Mouse (Mus musculus) left cerebral cortex, adult 8-10 months (tissue): ENCODE results near the gene Zbtb11. TPM values are rescaled to one million over a fixed set of nuclear protein-coding genes. Genes with fewer than 3 reads are reported as not detected.
"Not testable (repeated sequence)": the region's sequence is repeated elsewhere in the genome, so short reads cannot be mapped to it uniquely, and the experiment has no call there.

ENCODE experiments used
- DNase-seq, 2 experiments: peaks; one replicate each; pipeline ENCODE4 v3.0.0; 2022; ENCODE audit warnings: low spot score in 2 of 2
- total RNA-seq, 4 experiments: library from RNA; stranded (reverse); gene quantifications; 2 replicates each; pipeline ENCODE4 v1.2.4; 2022

Gene Zbtb11
- 10 to 100 TPM; 44.1 to 46.6 (median 46.5) TPM for total RNA-seq

- DNase-seq = peak; percentile 98
These were observed at the start of gene Zbtb11 for GRCm38 (mm10) chr16:55973431-55974255. Gene Zbtb11, plus strand, starts transcription at chr16:55973883.

GRCm38 (mm10) chr16:55924010-55924409 is 49.7 kb upstream of the Zbtb11 start:
- no peak for DNase-seq

DNA sequence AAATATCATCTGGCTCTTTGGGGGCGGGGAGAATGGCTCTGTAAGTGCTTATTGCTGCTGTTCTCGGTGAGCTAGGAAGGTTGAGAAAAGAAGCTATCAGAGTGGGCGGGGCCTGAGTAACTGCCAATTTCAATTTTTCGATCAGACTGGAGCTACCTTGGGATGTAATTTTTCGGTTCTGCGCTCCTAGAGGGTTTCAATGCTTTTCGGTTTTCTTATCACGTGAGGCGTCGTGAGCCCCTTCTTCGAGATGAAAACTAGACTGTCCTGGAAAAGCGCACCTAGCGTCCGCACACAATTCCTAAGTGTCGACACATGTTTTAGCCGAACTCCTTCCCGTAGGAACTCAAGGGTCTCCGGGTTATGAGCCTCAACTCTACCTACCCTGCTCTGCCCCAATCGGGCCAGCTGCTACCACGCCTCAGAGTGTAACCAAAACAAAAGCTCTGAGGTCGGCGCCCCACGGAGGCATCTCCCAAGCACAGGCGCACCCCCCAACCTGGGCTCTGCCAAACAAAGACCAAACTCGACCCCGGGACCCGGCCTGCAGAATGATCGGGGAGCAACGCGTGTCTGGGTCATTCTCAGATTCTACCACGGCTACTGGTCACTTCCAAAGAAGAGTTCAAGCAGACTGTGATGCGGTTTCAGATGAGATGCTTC is 39.9 kb upstream of the Zbtb11 start:
- DNase-seq = peak in 1 of 2 experiments; percentile 36

DNA sequence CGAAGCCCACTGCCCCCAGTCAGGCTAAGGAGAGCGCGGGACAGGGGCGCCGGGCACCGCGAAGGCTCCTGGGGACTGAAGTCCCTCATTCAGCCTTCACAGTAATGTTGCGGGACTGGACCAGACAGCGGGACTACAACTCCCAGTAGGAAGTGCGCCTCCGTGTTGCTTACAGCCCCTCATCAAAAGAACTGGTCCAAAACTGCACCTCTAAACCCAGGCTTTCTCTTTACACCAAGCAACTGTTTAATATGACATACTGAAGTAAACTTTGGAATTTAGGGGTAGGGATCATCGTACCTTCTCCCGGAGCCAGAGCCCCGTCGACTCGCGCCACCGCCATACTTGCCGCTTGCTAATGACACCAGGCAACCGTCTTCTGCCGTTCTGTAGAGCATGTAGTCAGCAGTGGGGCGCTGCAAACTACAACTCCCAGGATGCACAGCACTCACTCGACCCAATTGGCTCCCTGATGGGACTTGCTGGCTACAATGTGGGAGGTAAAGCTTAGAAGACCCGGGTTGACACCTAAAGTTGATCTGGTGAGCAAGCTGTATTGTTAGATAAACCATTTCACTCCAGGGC is 39.1 kb upstream of the Zbtb11 start, which contains the start of gene Cep97:
Gene Cep97 (minus strand): TSS at position 403 of the 585 bp plus-strand sequence.
- DNase-seq = peak; percentile 85 to 94

DNA sequence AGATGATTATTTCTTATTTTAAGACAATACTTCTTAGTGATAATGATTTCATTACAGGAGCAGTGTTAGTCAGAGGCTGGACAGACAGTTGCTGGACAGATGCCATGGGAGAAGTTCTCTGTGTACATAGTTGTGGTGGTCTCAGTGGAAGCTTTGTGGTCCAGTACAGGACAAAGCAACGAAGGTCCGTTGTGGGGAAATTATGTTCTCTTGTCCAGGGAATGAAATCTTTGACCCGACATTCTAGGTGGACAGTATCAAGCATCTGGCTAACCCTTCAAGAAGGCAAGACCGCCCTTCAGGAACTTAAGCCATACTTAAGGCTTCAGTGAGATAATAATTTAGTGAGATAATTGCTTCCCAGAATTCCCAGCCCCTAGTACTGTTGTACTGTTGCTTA is 34.9 kb upstream of the Zbtb11 start:
- DNase-seq = no peak

- DNase-seq = no peak
These were observed 34.0 kb upstream of the Zbtb11 start for GRCm38 (mm10) chr16:55939703-55940102.

DNA sequence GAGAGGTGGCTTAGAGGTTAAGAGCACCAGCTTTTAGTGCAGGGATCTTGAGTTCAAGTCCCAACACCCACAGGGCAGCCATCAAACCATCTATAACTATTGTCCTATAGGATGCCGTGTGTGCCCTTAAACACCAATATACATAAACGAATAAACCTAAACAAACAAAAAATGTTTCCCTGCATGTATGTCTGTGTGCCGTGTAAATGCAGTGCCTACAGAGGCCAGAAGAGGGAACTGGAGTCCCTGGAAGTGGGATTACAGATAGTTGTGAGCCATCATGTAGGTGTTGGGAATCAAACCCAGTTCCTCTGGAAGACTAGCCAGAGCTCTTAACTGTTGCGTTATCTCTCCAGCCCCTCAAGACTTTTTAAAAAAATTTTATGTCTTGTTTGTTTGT is 32.9 kb upstream of the Zbtb11 start:
- DNase-seq = no peak

DNA sequence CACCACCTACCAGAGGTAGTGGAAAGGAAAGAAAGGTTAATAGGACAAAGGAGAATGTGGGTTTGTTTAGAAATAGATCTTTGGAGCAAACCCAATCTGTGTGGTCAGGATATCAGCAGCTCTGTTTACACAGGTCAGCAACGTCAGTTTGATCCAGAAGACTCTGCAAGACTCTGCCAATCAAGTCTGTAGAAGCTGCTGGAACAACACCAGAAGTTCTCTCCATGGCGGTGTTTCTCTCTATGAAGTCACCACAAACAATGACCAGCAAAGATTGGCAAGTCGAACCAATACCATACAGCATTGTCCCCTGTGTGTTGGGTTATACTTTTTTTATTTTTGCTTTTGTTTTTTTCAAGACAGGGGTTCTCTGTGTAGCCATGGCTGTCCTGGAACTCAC is 26.4 kb upstream of the Zbtb11 start:
- DNase-seq = no peak

GRCm38 (mm10) chr16:55947876-55948410 is 25.7 kb upstream of the Zbtb11 start:
- not testable (repeated sequence) for DNase-seq

DNA sequence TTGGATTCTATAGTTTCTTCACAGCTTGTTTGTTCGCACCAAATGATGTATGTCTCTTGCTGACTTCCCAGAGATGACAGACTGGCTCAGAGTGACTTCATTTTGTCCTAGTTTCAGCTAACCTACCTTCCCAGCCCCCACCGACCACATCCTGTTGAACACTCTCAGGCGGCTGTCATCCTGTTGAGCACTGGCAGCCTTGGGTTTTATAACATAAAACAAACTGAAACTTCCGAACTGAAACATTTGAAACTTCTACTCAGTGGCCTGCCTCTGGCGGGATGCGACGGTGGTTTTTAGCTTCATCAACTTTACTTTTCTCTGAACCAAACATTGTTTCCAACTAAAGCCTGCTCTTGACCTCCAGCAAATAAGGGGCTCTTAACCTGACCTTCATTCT is 24.7 kb upstream of the Zbtb11 start:
- no peak for DNase-seq

DNA sequence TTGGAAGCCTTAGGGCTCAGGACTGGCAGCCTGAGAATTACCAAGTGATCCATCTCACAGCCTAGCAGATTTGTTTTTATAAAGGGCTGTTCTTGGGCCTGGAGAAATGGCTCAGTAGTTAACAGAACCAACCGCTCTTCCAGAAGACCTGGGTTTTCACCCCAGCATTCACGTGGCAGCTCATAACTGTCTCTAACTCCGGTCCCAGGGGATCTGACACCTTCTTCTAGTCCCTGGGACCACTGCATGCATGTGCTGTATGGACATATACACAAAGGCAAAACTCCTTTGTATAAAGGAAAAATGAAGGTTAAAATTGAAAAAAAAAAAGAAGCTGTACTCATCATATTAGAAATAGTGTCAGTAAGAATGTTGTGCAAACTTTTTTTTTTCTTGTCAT is 23.2 kb upstream of the Zbtb11 start:
- DNase-seq = no peak

DNA sequence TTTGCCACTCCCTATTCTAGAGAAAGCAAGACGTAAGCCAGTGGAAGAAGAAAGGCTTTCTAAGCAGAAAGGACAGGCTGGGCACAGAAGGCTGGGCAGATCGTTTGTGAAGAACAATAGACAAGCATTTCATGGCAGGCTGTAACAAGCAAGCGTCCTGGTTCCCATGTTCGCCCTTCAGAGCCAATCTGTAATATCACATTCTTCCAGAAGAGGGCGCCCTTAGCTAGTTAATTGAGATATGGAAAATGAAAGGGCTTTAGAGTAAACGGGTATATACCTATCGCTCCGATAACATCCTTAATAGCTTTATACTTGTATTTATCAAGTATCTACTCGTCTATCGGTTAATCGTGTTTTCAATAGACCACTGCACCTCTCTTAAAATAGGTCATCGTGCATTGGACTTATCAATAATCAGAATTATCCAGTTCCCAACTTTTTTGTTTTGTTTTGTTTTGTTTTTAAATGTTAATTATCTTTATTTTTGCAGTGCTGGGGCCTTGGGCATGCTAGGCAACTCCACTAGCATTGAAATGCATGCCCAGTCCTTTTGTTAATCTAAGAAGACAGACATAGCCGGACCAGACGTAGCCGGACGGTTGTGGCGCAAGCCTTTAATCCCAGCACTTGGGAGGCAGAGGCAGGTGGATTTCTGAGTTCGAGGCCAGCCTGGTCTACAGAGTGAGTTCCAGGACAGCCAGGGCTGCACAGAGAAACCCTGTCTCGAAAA is 22.6 kb upstream of the Zbtb11 start:
- peak in 1 of 2 experiments; percentile 33 for DNase-seq

DNA sequence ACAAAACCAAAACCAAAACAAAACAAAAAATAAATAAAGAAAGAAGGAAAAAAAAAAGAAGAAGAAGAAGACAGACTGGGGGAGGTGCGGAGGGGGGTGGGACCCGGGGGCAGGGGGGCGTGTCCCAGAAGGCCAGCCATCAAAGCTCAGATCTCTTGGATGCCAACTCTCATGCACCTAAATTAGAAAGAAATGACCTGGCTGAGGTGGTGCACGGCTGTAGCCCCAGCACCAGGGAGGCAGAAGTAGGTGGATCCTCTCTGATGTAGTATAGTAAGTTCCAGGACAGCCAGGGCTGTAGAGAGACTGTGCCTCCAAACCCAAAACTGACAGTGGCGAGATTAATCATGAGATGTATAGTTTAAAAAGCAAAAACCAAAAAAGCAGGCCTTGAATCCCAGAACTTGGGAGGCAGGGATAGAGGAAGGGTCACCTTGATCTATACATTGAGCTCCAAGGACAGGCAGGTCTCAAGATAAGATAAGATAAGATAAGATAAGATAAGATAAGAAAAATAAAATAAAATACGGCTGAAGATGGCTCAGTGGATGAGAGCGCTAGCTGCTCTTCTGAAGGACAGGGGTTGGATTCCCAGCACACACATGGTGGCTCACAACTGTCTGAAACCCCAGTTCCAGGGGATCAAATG is 21.9 kb upstream of the Zbtb11 start:
- DNase-seq = no peak

DNA sequence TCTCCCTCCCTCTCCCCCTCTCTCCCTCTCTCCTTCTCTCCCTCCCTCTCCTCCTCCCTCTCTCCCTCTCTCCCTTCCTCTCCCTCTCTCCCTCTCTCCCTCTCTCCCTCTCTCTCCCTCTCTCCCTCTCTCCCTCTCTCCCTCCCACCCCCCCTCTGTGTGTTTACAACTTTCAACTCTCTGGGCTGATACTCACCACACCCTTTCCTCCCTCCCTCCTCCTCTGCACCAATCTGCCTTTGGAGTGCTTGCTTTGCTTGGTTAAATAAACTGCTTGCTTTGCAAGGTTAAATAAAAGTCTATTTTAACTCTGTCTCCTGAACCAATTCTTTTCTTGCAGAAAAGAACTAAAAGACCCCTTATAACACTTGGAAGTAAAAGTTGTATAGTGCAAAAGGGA is 20.9 kb upstream of the Zbtb11 start:
- no peak for DNase-seq

- DNase-seq = not testable (repeated sequence)
These were observed 19.5 kb upstream of the Zbtb11 start for GRCm38 (mm10) chr16:55954196-55954595.

GRCm38 (mm10) chr16:55963068-55963467 is 10.6 kb upstream of the Zbtb11 start:
- not testable (repeated sequence) for DNase-seq

GRCm38 (mm10) chr16:55964126-55964949 is 9.3 kb upstream of the Zbtb11 start:
- peak in 1 of 2 experiments; percentile 36 for DNase-seq

- peak; percentile 94 to 95 for DNase-seq
These were observed 7.3 kb upstream of the Zbtb11 start, which contains the start of gene Rpl24 for GRCm38 (mm10) chr16:55966212-55966871. Gene Rpl24, plus strand, starts transcription at chr16:55966275.

- DNase-seq = no peak
These were observed 6.5 kb upstream of the Zbtb11 start for GRCm38 (mm10) chr16:55967221-55967620.
